In genomic region chr10:17947175-17947906, GRCm38 (mm10) we compare ENCODE assay signal across 8 mouse cellular contexts. TPM values are rescaled to one million over a fixed set of nuclear protein-coding genes. Genes with fewer than 3 reads are reported as not detected.
DNase-seq lines count a peak whose midpoint lies in the region; ATAC-seq lines count a peak whose summit lies in the region.

No protein-coding gene starts in this region.

- DNase-seq in adrenal gland, adult (ENCODE audit: inconsistent age in 2 of 2, low spot score in 1 of 2): peak; percentile 72 to 89
- peak; percentile 41 for DNase-seq in embryo, embryonic 10 days (ENCODE audit: low spot score)
- peak; percentile 77 for DNase-seq in gastrocnemius, postnatal 14 days
- DNase-seq in left cerebral cortex, postnatal 25 days (ENCODE audit: low spot score in 2 of 2): peak; percentile 67 to 69
- DNase-seq in right cerebral cortex, postnatal 10 days (ENCODE audit: low spot score in 2 of 2): peak; percentile 72 to 80
- DNase-seq in urinary bladder, postnatal 14 days (ENCODE audit: low spot score): peak; percentile 69

- intact Hi-C loops in gastrocnemius, postnatal 14 days (cut with DNase I; ENCODE audit: low total_unique reads): no loop called here
- intact Hi-C loops in left cerebral cortex, postnatal 25 days (cut with DNase I): no loop called here

- peak; percentile 57 for ATAC-seq in inflammation-experienced regulatory T-cells, adult 6 months
- ATAC-seq in megakaryocyte-erythroid progenitor cell, adult 5-6 weeks (replicated peaks; ENCODE audit: low FRiP score, low TSS enrichment, poor library complexity, severe bottlenecking): peak; percentile 29

RNA-seq across cellular contexts. Expression of gene Heca, which starts 0.5 kb away (rescaled TPM):
- total RNA-seq in gastrocnemius, postnatal 14 days (2021): 10 to 100 TPM; 13.6 to 13.8 TPM
- 10 to 100 TPM; 20.6 to 36.9 (median 27.7) TPM for polyA plus RNA-seq in inflammation-experienced regulatory T-cells, adult 6 months (2017; shearing (Covaris generic))
- 10 to 100 TPM; 25.1 to 26.0 TPM for total RNA-seq in left cerebral cortex, postnatal 25 days (2021)
- 12.5 and 30.4 TPM in 2 replicates for total RNA-seq in megakaryocyte-erythroid progenitor cell, adult 5-6 weeks (2014; fragmentation: Nextera tagmentation)
- 26.3 and 27.8 TPM in 2 replicates for total RNA-seq in megakaryocyte-erythroid progenitor cell, adult 5-6 weeks (2017)

Comparison
In these comparisons a context has a peak if more than half of its experiments do, and no peak if none do; other contexts are left out.
1. Peak in every context shown above with its lines: DNase-seq and ATAC-seq.